In genomic region chr12:31949759-31950658, GRCm38 (mm10) we compare ENCODE assay signal across 8 mouse cellular contexts. TPM values are rescaled to one million over a fixed set of nuclear protein-coding genes. Genes with fewer than 3 reads are reported as not detected.
DNase-seq lines count a peak whose midpoint lies in the region; ATAC-seq and TF ChIP-seq lines count a peak whose summit lies in the region.

Gene Hbp1, minus strand, starts transcription at chr12:31950535.

- H3K27me3 ChIP-seq in embryonic facial prominence, embryonic 15.5 days, result no peaks in the 10 kb centered on the region
- no peaks in the 10 kb centered on the region for H3K27me3 ChIP-seq in limb, embryonic 14.5 days (ENCODE audit: control insufficient read depth, insufficient read depth, low read length)
- H3K27me3 ChIP-seq in midbrain, postnatal 0 days (ENCODE audit: insufficient read depth, low read length), result no peaks in the 10 kb centered on the region

- ATAC-seq in embryonic facial prominence, embryonic 15.5 days (ENCODE audit: insufficient number of reproducible peaks, low FRiP score, low TSS enrichment, low read depth), result peak; percentile 97
- peak; percentile 94 for ATAC-seq in limb, embryonic 14.5 days (ENCODE audit: low FRiP score, low read depth)
- ATAC-seq in midbrain, postnatal 0 days (ENCODE audit: low FRiP score), result peak; percentile 97

- peak within 1 kb of the TSS; percentile 85 for H3K4me3 ChIP-seq in bone marrow, adult 2 months (replicated peaks; ENCODE audit: control insufficient read depth, low read depth, low read length)
- H3K4me3 ChIP-seq in embryonic facial prominence, embryonic 15.5 days (replicated peaks), result peak within 1 kb of the TSS; percentile 87
- H3K4me3 ChIP-seq in limb, embryonic 14.5 days (replicated peaks; ENCODE audit: low read length), result peak within 1 kb of the TSS; percentile 86
- peak within 1 kb of the TSS; percentile 91 for H3K4me3 ChIP-seq in midbrain, postnatal 0 days (ENCODE audit: low read depth, low read length)

- TF ChIP-seq POLR2A in bone marrow, adult 2 months (IDR thresholded peaks at IDR 0.05; ENCODE audit: borderline replicate concordance, control insufficient read depth, low read depth, low read length), result peak; percentile 70; the same call in 1 of the 2 replicates
- TF ChIP-seq POLR2A in limb, embryonic 14.5 days (IDR thresholded peaks at IDR 0.05; ENCODE audit: borderline replicate concordance, extremely low read depth, insufficient read depth, insufficient read length), result peak; percentile 75; the same call in 1 of the 2 replicates

- TF ChIP-seq CTCF in bone marrow, adult 2 months (IDR thresholded peaks at IDR 0.05; ENCODE audit: control insufficient read depth, insufficient read depth, low read length), result no peak
- no peak for TF ChIP-seq CTCF in midbrain, postnatal 0 days (IDR thresholded peaks at IDR 0.05)

- peak; percentile 100 for DNase-seq in 416B (ENCODE audit: low read depth)
- peak; percentile 100 for DNase-seq in heart, adult 8-10 months (ENCODE audit: low spot score)
- peak; percentile 100 for DNase-seq in kidney, adult 9 months
- peak; percentile 100 for DNase-seq in limb, embryonic 14.5 days (ENCODE audit: low spot score)
- peak; percentile 100 for DNase-seq in midbrain, postnatal 0 days (ENCODE audit: low spot score)
- peak; percentile 85 to 93 for DNase-seq in spleen, postnatal 14 days (ENCODE audit: low spot score in 2 of 2)

- peak within 1 kb of the TSS; percentile 80 for H3K4me2 ChIP-seq in embryonic facial prominence, embryonic 15.5 days (replicated peaks)
- H3K4me2 ChIP-seq in limb, embryonic 14.5 days (replicated peaks; ENCODE audit: low read depth, low read length, severe bottlenecking), result peak within 1 kb of the TSS; percentile 72
- peak within 1 kb of the TSS; percentile 76 for H3K4me2 ChIP-seq in midbrain, postnatal 0 days (ENCODE audit: low read depth, low read length, poor library complexity, severe bottlenecking)

- H3K9me3 ChIP-seq in embryonic facial prominence, embryonic 15.5 days (replicated peaks), result no peaks in the 10 kb centered on the region
- H3K9me3 ChIP-seq in limb, embryonic 14.5 days (ENCODE audit: control insufficient read depth, low read length), result no peaks in the 10 kb centered on the region
- H3K9me3 ChIP-seq in midbrain, postnatal 0 days (ENCODE audit: low read length), result no peaks in the 10 kb centered on the region

- peak within 1 kb of the TSS; percentile 93 for H3K27ac ChIP-seq in bone marrow, adult 2 months (ENCODE audit: control insufficient read depth, insufficient read depth, low read depth, low read length, poor library complexity)
- H3K27ac ChIP-seq in embryonic facial prominence, embryonic 15.5 days (replicated peaks), result peak within 1 kb of the TSS; percentile 99
- H3K27ac ChIP-seq in limb, embryonic 14.5 days (replicated peaks; ENCODE audit: low read depth, low read length), result peak within 1 kb of the TSS; percentile 99
- H3K27ac ChIP-seq in midbrain, postnatal 0 days (ENCODE audit: low read depth, low read length), result peak within 1 kb of the TSS; percentile 95

- H3K36me3 ChIP-seq in embryonic facial prominence, embryonic 15.5 days, result no peaks in the 10 kb centered on the region
- H3K36me3 ChIP-seq in limb, embryonic 14.5 days (ENCODE audit: control insufficient read depth, insufficient read depth, low read length), result no peaks in the 10 kb centered on the region
- H3K36me3 ChIP-seq in midbrain, postnatal 0 days (ENCODE audit: insufficient read depth, low read length), result no peaks in the 10 kb centered on the region

- peak within 1 kb of the TSS; percentile 84 for H3K9ac ChIP-seq in embryonic facial prominence, embryonic 15.5 days
- H3K9ac ChIP-seq in limb, embryonic 14.5 days (ENCODE audit: low read depth, low read length, severe bottlenecking), result peak within 1 kb of the TSS; percentile 96
- peak within 1 kb of the TSS; percentile 86 for H3K9ac ChIP-seq in midbrain, postnatal 0 days (replicated peaks; ENCODE audit: low read length, poor library complexity, severe bottlenecking)

- H3K4me1 ChIP-seq in bone marrow, adult 2 months (ENCODE audit: control insufficient read depth, insufficient read depth, low read length), result no peaks in the 10 kb centered on the region
- no peaks in the 10 kb centered on the region for H3K4me1 ChIP-seq in embryonic facial prominence, embryonic 15.5 days
- H3K4me1 ChIP-seq in limb, embryonic 14.5 days (ENCODE audit: control insufficient read depth, insufficient read depth, low read length), result no peaks in the 10 kb centered on the region; the same call in 1 of the 2 replicates
- no peaks in the 10 kb centered on the region for H3K4me1 ChIP-seq in midbrain, postnatal 0 days (ENCODE audit: insufficient read depth, low read length)

- under 1% methylated on average over 66 of the region's 71 CpGs for WGBS in bone marrow, adult 2 months
- WGBS in embryonic facial prominence, embryonic 15.5 days, result under 1% methylated on average over 70 of the region's 71 CpGs
- 0% methylated on average over 42 of the region's 71 CpGs for WGBS in limb, embryonic 14.5 days
- under 1% methylated on average over 57 of the region's 71 CpGs for WGBS in midbrain, postnatal 0 days

RNA-seq across cellular contexts. Expression of gene Hbp1, which starts in this region (rescaled TPM):
- polyA plus RNA-seq in bone marrow, adult 2 months (2011; ENCODE audit: insufficient read depth, insufficient read length, low replicate concordance, missing spikeins), result 26.3 and 40.0 TPM in 2 replicates
- 114 and 116 TPM in 2 replicates for polyA plus RNA-seq in embryonic facial prominence, embryonic 15.5 days (2015; fragmentation: Nextera tagmentation; extraction: Ambion mirVana)
- 10 to 100 TPM; 59.5 to 74.2 (median 70.5) TPM for total RNA-seq in heart, adult 8-10 months (2022)
- polyA plus RNA-seq in limb, embryonic 14.5 days (2012; rRNA removed), result 102 and 122 TPM in 2 replicates
- 142 and 157 TPM in 2 replicates for polyA plus RNA-seq in limb, embryonic 14.5 days (2014; fragmentation: Nextera tagmentation; extraction: Ambion mirVana)
- total RNA-seq in midbrain, postnatal 0 days (2014; rRNA removed), result 34.4 and 39.8 TPM in 2 replicates
- polyA plus RNA-seq in midbrain, postnatal 0 days (2015; fragmentation: Nextera tagmentation; extraction: Ambion mirVana), result 25.4 and 25.6 TPM in 2 replicates

Comparison
In these comparisons a context has a peak if more than half of its experiments do, and no peak if none do; other contexts are left out.
1. Peak in every context shown above with its lines: DNase-seq, ATAC-seq, H3K4me3 ChIP-seq and H3K27ac ChIP-seq.